Mouse (Mus musculus) midbrain, postnatal 0 days (tissue): ENCODE measurements around the gene Kcnh3. TPM values are rescaled to one million over a fixed set of nuclear protein-coding genes. Genes with fewer than 3 reads are reported as not detected.
"Not testable (repeated sequence)": the region's sequence is repeated elsewhere in the genome, so short reads cannot be mapped to it uniquely, and the experiment has no call there.

Experiments used
- ATAC-seq: fragments of 200-750 bp; cut with Nextera tagmentation; 2 replicates; pipeline ENCODE4 v1.8.0; 2017; ENCODE audit warnings: moderate number of reproducible peaks, mild to moderate bottlenecking, moderate TSS enrichment, moderate library complexity; ENCODE audit not compliant: low FRiP score
- DNase-seq: peaks from one replicate; pipeline ENCODE4 v3.0.0-alpha.2; 2015; ENCODE audit warnings: low spot score
- H3K27ac ChIP-seq: fragments of 300-500 bp; sonication (generic); 2 replicates; pipeline ENCODE4 v1.5.1; 2014; ENCODE audit warnings: low read depth, mild to moderate bottlenecking, low read length, mixed read lengths
- H3K27me3 ChIP-seq: fragments of 300-500 bp; sonication (generic); 2 replicates; pipeline ENCODE4 v1.6.1; 2014; ENCODE audit warnings: low read length, control low read depth, mixed read lengths; ENCODE audit not compliant: insufficient read depth
- H3K36me3 ChIP-seq: fragments of 300-500 bp; sonication (generic); 2 replicates; pipeline ENCODE4 v1.6.1; 2014; ENCODE audit warnings: low read length, control low read depth, mixed read lengths; ENCODE audit not compliant: insufficient read depth
- H3K4me1 ChIP-seq: fragments of 300-500 bp; sonication (generic); 2 replicates; pipeline ENCODE4 v1.6.1; 2014; ENCODE audit warnings: mild to moderate bottlenecking, control low read depth, antibody characterized with exemption, low read length, mixed read lengths; ENCODE audit not compliant: insufficient read depth
- H3K4me2 ChIP-seq: fragments of 300-500 bp; sonication (generic); 2 replicates; pipeline ENCODE4 v1.6.1; 2014; ENCODE audit warnings: low read depth, mild to moderate bottlenecking, low read length, mixed read lengths; ENCODE audit not compliant: poor library complexity, severe bottlenecking
- H3K4me3 ChIP-seq: fragments of 300-500 bp; sonication (generic); 2 replicates; pipeline ENCODE4 v1.5.1; 2014; ENCODE audit warnings: low read depth, mild to moderate bottlenecking, low read length, moderate library complexity
- H3K9ac ChIP-seq: fragments of 300-500 bp; sonication (generic); replicated peaks from 2 replicates; pipeline ENCODE4 v1.6.1; 2014; ENCODE audit warnings: mild to moderate bottlenecking, low read length, moderate library complexity, mixed read lengths; ENCODE audit not compliant: poor library complexity, severe bottlenecking
- H3K9me3 ChIP-seq: fragments of 300-500 bp; sonication (generic); 2 replicates; pipeline ENCODE4 v1.6.1; 2016; ENCODE audit warnings: low read length, control low read depth
- CTCF ChIP-seq: IDR thresholded peaks from 2 replicates; pipeline ENCODE4 v1.5.1; 2016; ENCODE audit warnings: antibody characterized with exemption, mild to moderate bottlenecking
- WGBS: fragments of 180-500 bp; shearing (Covaris S2); extraction: QIAGEN DNeasy Blood & Tissue Kit; methylation state at CpG from one replicate; pipeline ENCODE4 v1.1.7; 2014; 5-methylcytosine and 5-hydroxymethylcytosine counted together
- polyA plus RNA-seq: library from polyadenylated mRNA; unstranded; fragments of >200 nt; fragmentation: Nextera tagmentation; extraction: Ambion mirVana; gene quantifications from 2 replicates; pipeline ENCODE4 v1.2.1, GENCODE M21; 2015
- total RNA-seq: library from RNA; depleted of rRNA; stranded (reverse); fragments of >200 nt; gene quantifications from 2 replicates; pipeline ENCODE4 v1.2.3, GENCODE M21; 2014

Gene Kcnh3
- total and polyA plus RNA-seq, 2 experiments from 2014 or later: 0.60 to 3.6 TPM

DNA sequence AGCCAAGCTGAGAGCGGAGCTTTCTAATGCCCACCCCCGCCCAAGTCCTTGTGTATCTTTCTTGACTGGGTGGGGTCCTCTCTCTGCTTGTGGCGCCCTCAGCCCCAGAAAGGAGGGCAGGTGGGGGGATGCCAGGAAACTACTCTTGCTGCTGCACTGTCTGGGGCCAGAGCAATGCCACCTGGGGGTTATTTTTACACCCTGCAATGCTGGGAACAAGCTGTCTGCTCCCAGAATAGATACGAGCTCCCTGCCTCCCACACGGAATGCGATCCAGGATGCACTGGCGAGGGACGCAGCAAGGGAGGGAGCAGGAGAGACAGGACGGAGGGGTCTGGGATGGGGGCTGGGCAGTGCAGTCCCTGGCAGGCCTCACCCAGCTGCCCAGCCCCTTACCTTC is 24.3 kb downstream of the Kcnh3 start:
- H3K9ac ChIP-seq: no peak overlapping the region
- no peak overlapping the region for H3K4me3 ChIP-seq
- no peak overlapping the region for H3K27ac ChIP-seq
- no peak overlapping the region for H3K4me2 ChIP-seq
- H3K36me3 ChIP-seq: peaks cover 32% of the 10 kb centered on the region
- H3K27me3 ChIP-seq: no peaks in the 10 kb centered on the region
- TF ChIP-seq CTCF: no peak
- DNase-seq (no peak), ATAC-seq (no peak)
- H3K9me3 ChIP-seq: no peaks in the 10 kb centered on the region
- 0 out of 2 replicates have a peak, but pooled peaks cover 3% of the 10 kb centered on the region for H3K4me1 ChIP-seq
- WGBS: 88% methylated on average over 9 of the region's 9 CpGs

- DNase-seq (no peak), ATAC-seq (no peak)
- H3K9me3 ChIP-seq: no peaks in the 10 kb centered on the region
- no peak overlapping the region for H3K9ac ChIP-seq
- H3K4me2 ChIP-seq: no peak overlapping the region
- 89% methylated on average over 11 of the region's 11 CpGs for WGBS
- no peak overlapping the region for H3K4me3 ChIP-seq
- no peak overlapping the region for H3K27ac ChIP-seq
- H3K4me1 ChIP-seq: 0 out of 2 replicates have a peak, but pooled peaks cover 3% of the 10 kb centered on the region
- peaks cover 23% of the 10 kb centered on the region for H3K36me3 ChIP-seq
- TF ChIP-seq CTCF: no peak
- no peaks in the 10 kb centered on the region for H3K27me3 ChIP-seq
These were observed 25.3 kb downstream of the Kcnh3 start for GRCm38 (mm10) chr15:99249938-99250337.

DNA sequence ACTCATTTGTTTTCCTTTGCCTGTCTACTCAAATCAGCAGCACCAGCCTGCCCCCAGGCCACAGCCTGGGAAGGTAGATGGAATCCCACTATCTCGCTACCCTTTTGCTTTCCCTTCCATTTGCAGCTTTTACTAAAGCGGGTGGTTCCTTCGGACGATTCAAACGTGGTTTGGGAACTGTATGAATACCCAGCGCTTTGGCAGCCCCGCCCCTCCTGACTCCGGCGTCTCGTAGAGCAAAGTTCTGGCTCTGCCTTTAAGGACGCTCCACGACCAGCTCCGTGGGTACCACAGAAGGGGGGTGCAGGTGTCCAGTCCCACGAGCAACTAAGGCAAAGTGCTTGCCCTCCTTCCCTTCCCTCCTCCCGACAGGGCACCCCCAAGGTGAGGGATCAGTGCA is 26.4 kb downstream of the Kcnh3 start:
- Histone ChIP-seq H3K36me3 (peaks cover 21% of the 10 kb centered on the region), H3K4me2 (peak overlapping the region; percentile 77), H3K4me3 (peak overlapping the region; percentile 41), H3K9ac (peak overlapping the region; percentile 55; the same call in 1 of the 2 replicates)
- under 1% methylated on average over 14 of the region's 15 CpGs for WGBS
- not testable (repeated sequence) for H3K4me1 ChIP-seq, H3K27ac ChIP-seq, H3K9me3 ChIP-seq, H3K27me3 ChIP-seq, DNase-seq
- 0 out of 2 replicates have a peak, but pooled peaks have one; percentile 3 for ATAC-seq

- H3K4me1 ChIP-seq: 0 out of 2 replicates have a peak, but pooled peaks cover 3% of the 10 kb centered on the region
- WGBS: under 1% methylated on average over 52 of the region's 52 CpGs
- no peak; the same call in 1 of the 2 replicates for TF ChIP-seq CTCF
These were observed 27.1 kb downstream of the Kcnh3 start, which contains the start of gene Mcrs1 for GRCm38 (mm10) chr15:99251626-99252380. TSS of gene Mcrs1 (minus strand) at chr15:99251961.

DNA sequence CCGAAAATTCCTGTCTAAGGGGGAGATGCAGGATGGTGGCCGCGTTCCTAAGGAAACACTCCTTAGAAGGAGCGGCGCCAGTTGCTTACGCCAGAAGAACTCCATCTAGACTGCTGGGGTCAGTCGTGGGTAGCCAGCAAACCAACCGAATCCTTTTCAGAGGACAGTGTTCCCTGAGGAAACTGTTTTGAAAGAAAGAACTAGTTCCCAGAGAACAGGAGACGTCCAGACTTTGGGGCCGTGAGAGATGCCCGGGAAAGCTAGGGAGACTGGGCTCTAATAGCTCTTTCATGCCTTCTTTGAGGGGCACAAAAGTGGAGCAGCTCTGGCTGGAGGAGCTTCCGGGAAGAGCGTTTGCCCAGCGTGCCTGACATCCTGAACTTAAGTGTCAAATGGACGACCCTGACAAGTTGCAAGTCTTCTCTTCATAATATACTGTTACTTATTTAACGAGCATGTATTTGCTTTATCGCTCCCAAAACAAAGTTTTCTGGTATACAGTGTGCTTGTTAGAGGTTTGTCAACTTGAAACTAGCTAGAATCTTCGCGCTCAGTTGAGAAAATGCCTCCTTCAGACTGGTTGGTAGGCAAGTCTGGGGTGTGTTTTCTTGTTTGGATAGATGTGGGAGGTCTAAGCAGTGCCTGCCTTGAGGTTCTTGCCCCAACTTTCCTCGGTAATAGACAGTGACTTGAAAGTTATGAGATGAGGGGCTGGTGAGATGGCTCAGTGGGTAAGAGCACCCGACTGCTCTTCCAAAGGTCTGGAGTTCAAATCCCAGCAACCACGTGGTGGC is 27.9 kb downstream of the Kcnh3 start:
- H3K4me1 ChIP-seq: 0 out of 2 replicates have a peak, but pooled peaks cover 3% of the 10 kb centered on the region
- H3K4me3 ChIP-seq: peak overlapping the region; percentile 41
- H3K27me3 ChIP-seq: no peaks in the 10 kb centered on the region
- peak; percentile 39 for TF ChIP-seq CTCF
- peaks cover 8% of the 10 kb centered on the region for H3K36me3 ChIP-seq
- no peaks in the 10 kb centered on the region for H3K9me3 ChIP-seq
- H3K27ac ChIP-seq: peak overlapping the region; percentile 84
- 4% methylated on average over 22 of the region's 22 CpGs for WGBS
- peak; percentile 50 for ATAC-seq
- peak overlapping the region; percentile 58 for H3K9ac ChIP-seq
- peak overlapping the region; percentile 77 for H3K4me2 ChIP-seq
- DNase-seq: peak; percentile 81

More at GRCm38 (mm10) chr15:99251626-99252380, 27.1 kb downstream of the Kcnh3 start, which contains the start of gene Mcrs1:
- H3K9ac ChIP-seq: peak within 1 kb of the TSS; percentile 58
- peak within 1 kb of the TSS; percentile 41 for H3K4me3 ChIP-seq
- H3K9me3 ChIP-seq: no peaks in the 10 kb centered on the region
- peak within 1 kb of the TSS; percentile 84 for H3K27ac ChIP-seq
- H3K4me2 ChIP-seq: peak within 1 kb of the TSS; percentile 77
- ATAC-seq (peak; percentile 94), DNase-seq (peak; percentile 100)
- H3K36me3 ChIP-seq: peaks cover 14% of the 10 kb centered on the region
- no peaks in the 10 kb centered on the region for H3K27me3 ChIP-seq

DNA sequence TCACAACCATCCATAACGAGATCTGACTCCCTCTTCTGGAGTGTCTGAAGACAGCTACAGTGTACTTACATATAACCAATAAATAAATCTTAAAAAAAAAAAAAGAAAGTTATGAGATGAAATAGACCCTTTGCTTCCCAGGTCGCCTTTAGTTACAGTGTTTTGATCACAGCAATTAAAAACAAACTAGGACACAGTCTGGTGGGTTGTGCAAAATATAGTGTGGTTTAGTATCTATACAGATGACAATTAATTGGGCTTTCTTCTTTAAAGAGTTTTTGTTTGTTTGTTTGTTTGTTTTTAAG is 28.5 kb downstream of the Kcnh3 start:
- not testable (repeated sequence) for H3K9me3 ChIP-seq, H3K4me1 ChIP-seq, ATAC-seq, DNase-seq, H3K9ac ChIP-seq, H3K36me3 ChIP-seq, H3K27me3 ChIP-seq
- H3K4me2 ChIP-seq: peak overlapping the region; percentile 77
- WGBS: 45% methylated on average over 2 of the region's 2 CpGs
- H3K4me3 ChIP-seq: peak overlapping the region; percentile 41; the same call in 1 of the 2 replicates
- H3K27ac ChIP-seq: peak overlapping the region; percentile 84; the same call in 1 of the 2 replicates
